Mouse (Mus musculus): ENCODE measurements around the gene Snx1.

Gene Snx1

DNA sequence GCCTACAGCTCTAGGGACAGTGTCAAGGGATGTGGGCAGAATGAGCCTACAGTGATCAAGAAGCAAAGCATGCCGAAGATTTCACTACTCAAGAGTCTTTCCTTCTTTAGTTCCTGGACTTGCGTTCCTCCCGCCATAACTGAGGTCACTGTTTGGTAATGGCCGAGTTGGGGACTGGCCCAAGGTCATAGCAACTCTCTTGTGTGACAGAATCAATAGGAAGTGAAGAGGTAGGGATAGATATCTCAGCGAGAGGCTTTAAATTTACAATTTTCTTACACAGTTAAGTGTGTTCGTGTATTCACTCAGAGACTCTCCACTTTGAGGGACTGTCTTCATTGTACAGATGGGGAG is 783 bp upstream of the Snx1 start:
- DNase-seq (ENCODE audit: low spot score in 2 of 2), result no peak

DNA sequence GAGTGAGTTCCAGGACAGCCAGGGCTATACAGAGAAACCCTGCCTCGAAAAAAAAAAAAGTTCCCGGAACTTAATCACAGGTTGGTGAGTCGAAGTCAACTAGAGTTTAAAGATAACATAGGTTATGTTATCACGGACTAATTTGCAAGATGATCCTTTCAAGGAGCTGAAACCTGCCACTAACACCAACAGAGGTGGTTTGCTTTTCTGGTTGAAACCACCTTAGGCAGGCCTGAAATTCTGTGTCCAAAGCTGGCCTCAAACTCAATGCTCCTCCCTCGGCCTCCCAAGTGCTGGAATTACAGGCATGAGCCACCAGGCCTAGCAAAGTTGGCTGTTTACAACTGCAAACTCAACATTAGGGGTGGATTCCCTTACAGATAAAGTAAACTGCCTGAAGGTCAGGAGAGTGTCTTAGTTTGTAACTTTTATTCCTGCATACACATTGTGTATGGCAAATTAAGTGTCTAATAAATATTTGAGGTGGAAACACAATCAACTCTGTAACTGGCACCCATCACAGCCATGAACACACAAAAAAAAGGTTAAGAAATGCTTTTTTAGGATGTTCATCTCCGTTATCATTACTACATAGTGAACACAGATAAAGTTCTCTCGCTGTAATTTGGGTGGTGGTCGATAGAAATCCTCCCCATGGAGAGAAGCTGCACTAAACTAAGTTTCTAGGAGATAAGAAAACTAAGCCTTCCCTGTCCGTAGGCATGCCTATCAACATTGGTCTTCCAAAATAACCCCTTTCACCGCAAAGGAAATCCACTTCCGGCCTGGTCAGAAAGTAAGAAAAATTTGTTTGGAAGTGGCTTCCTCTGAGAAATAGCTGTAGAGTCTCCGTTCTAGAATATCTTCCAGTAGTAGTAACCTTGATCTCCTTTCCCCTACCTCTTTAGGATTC is 588 bp downstream of the Snx1 start:
- DNase-seq (ENCODE audit: low spot score in 2 of 2), result no peak

DNA sequence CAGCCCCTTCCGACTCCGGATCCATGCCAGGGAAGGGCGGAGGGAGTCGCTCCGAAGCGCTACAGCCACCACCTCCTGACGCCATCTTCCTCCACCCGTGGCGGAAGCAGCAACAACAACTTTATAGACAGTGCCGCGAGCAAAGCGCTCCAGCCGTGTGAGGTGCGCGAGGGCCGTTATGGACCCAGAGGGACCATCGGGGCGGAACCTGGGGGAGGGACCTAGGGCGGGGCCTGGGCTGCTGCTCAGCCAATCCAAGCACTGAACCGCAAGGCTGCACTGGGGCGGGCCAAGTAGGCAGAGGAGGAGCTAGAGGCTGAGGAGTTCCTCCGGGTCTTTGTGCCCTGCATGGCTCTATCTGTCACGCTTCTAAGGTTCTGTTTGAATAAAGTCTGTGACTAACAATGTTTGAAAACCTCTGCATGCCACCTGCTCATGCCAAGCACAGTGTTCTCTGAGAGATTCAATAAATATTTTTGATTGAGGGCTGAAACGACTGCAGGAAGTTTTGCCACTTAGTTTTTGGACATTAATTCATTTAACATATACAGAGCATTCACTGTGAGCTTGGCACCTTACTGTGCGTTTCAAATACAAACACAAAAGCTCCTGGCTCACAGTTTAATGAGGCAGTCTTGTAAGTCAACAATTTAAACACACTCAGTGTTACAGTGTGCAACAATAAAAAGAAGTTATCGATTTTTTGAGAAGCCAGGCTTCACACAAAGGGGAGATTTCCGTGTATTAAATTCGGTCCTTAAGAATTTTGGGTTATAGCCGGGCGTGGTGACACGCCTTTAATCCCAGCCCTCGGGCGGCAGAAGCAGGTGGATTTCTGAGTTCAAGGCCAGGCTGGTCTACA is 1.5 kb downstream of the Snx1 start:
- peak; percentile 95 to 97 for DNase-seq (ENCODE audit: low spot score in 2 of 2)

DNA sequence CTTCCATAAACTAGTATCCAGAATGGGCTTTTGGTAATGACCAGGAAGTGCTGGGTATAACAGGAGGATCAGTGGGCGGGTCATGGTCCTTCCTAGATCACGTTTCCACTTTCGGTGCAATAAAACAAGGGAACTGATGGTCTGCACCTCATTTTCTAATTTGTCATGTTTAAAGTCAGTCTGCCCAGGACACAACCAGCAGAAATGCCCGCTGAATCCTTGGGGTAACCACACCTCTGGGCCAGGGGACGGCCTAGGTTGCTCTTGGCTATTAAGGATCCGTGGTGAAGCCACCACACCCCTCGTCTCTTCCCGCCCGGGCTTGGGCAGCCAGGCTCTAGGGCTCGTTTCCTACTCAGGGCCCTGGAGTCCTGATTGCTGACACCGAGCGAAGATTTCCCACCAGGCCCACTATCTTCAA is 2.3 kb downstream of the Snx1 start:
- DNase-seq (ENCODE audit: low spot score in 2 of 2), result no peak

DNA sequence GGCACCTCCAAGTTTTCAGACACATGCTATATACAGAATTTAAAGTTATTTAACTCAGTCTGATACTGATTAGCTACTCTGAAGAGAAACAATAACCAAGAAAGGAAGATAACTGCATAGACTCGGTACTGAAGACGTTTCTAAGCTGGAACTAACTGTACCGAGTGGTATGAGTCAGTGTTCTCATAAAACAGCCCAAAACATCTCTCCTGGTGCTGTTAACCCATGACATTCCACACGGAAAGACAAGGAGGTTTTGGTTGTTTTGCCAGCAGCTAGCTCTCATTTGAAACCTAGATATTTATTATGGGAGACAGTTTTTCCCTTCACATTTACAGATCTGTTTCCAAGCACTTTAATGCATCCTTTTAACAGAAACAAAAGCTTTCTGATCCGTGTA is 2.7 kb downstream of the Snx1 start:
- DNase-seq (ENCODE audit: low spot score in 2 of 2), result no peak

DNA sequence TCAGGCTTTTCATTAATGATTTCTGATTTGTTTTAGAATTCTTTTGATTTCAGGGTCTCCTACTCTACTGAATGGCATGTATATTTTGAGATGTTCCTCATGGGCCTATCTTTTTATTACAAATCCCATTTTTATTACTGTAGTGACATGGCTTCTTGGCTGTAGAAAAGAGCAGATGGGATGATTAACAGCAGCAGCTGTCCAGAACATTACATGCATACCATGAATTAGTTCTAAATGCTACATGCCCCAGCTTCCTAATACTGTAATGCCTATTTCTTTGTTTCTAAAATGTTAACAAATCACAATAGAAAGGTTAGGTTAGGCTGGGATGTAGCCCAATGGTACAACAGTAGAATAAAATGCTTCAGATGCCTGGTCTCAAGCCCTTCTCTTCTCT is 5.0 kb downstream of the Snx1 start:
- no peak for DNase-seq (ENCODE audit: low spot score in 2 of 2)

DNA sequence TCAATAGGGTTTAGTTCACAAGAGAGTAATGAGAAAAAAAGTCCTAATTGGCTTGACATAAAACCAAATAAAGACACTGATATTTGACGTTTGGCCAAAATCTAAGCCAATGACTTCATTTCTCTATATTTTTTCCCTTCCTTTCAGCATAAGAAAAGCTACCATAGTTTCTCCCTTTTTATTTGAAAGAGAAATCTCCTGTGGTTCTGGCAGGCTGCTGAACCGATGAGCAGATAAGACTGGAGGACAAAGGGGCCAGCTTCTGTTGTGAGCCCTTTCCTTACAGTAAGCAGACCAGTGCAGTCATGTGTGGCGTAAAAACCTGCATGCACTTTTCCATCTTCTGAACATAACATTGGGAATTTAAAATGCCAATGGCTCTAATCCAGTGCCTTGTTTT is 5.4 kb downstream of the Snx1 start:
- no peak for DNase-seq (ENCODE audit: low spot score in 2 of 2)

DNA sequence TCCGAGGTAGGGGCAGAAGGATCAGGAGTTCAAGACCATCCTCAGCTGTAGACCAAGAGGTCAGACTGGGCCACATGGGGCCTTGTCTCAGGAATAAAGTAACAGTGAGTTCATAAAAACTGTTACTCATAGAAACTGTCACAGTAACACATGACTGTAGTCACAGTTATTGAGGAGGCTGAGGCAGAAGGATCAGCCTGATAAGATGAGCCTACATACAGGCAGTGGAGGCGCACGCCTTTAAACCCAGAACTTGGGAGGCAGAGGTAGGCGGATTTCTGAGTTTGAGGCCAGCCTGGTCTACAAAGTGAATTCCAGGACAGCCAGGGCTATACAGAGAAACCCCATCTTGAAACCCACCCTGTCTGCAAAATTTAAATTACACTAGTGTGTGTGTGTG is 6.3 kb downstream of the Snx1 start:
- no peak for DNase-seq (ENCODE audit: low spot score in 2 of 2)

DNA sequence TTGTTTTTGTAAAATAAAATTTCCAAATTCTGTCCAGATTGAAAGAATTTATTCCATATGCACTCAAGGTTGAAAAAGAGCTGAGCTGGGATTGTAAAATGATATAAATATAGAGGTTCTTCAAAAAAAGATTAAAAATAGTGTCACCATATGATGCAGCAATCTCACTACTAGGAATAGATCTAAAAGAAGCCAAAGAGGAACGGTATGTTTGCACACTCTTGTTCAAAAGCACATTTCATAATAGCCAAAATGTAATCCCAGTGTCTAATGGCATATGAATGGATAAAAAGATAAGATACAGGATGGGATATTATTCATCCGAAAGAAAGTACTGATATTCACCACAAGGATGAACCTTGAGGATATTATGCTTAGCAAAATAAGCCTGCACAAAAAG is 6.9 kb downstream of the Snx1 start:
- no peak for DNase-seq (ENCODE audit: low spot score in 2 of 2)

DNA sequence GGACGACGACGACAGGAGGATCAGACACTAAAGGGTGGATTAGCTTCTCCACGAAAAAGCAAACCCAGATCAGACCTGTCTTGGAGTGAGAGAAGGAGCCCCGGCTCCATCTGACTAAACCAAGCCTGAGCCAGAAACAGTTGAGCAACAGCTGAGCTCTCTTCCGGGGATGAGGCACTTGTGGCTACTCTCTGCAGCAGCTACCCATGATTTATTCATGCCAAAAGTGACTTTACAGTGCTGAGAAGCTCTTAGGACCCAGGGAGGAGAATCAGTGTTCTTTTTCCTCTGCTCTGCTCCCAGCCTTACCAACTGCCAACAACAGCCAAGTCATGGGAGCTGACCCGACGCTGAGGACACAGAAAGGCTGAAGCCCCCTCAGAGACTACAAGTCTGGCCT is 9.5 kb downstream of the Snx1 start:
- DNase-seq (ENCODE audit: low spot score in 2 of 2), result no peak

DNA sequence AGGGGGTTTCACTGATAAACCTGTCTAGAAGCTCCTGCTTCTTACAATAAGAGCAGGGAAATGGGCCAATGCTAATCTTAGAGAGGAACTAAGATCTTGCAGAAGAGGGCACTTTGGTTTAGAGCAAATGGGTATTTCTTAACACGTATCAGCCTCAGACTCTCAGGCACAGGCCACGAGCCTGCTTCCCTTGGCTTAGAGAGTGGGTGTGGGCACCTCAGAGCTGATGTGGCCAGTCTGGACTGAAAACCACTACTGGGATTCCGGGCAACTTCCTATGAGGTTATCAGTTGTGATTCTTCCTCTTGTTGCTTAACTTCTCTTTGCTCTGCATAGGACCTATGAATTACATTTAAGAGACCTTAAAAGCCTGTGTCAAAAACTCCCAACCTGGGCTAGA is 12.0 kb downstream of the Snx1 start:
- DNase-seq (ENCODE audit: low spot score in 2 of 2), result no peak

DNA sequence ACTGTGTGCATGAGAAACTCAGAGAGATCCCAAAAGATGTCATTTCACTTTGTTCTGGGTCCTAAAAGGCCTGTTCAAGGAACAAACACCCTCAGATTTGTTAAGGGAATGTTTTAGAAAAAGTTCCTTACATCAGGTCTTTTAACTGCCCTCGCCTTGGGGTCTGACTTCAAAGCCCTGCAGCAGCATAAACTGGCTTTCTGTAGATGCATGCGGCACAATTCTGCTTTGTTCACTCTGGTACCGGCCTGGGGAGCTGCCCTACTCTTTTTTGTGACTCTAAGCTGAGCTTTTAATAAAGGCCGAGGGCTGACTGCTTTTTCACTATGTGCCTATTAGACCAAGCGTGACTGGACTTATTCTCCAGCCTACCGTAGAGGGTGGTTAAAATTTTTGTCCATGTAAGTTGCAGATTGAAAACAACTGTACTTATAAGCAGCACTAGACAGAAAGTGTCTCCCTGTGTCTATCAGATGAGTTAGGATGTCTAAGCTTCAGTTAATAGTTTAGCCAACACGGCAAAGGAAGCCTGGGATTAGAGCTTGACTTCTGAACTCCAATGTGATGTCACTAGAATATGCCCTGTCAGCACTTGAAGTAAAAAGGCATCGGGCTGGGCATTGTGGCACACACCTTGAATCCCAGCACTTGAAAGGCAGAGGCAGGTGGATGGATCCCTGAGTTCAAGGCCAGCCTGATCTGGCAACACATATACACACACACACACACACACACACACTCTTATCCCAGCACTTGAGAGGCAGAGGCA is 15.6 kb downstream of the Snx1 start:
- no peak for DNase-seq (ENCODE audit: low spot score in 2 of 2)

DNA sequence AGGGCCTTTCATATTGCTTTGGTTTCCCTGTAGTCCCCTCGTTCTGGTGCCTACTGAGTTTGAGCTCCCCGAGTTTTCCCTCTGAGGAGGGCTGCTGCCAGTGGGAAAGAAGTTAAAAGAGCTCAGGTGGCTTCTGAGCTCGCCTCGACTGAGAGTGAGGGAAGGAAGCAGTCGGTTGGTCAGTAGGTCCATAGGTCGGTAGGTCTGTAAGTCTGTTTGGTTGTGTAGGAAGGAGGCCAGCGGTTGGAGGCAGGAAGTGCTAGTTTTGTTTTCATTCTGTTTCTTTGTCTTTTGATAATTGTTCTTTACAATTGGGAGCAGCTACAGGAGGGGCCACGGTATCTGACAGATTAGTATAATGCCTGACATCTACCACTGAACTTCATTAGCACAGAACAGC is 16.3 kb downstream of the Snx1 start:
- DNase-seq (ENCODE audit: low spot score in 2 of 2), result no peak

DNA sequence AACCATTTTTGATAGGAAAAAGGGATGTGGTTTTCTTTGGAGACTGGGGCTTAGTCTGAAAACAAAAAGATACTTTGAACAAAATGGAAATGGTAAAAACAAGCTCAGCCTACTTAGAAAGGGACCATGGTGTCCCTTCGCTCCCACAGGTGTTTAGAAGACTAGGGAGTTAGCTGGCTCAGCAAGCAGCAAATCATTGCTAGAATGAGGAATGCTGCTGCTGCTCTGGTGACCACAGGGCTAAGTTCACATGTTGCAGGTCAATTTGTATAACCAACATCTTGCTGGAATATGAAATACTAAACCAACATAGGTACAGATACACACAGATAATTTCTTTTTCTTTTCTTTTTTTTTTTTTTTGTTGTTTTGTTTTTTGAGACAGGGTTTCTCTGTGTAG is 16.8 kb downstream of the Snx1 start:
- DNase-seq (ENCODE audit: low spot score in 2 of 2), result no peak

DNA sequence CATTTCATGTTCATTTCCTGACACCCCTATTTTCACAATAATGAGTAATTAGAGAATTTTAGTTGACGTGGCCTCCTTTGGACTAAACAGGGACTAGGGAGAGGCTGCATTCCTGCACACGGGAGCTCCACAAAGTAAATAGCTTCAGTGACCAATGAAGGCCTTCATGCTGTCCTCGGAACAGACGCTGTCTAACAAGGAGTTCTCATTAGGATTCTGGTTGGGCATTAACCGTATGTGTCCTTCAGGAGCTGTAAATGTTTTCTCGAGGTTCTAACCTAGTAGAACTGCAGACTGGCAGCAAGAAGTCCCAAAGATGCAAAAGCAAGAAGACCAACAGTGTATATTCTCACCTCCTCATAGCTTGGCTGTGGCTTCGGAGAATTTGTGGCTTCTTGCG is 21.2 kb downstream of the Snx1 start:
- DNase-seq (ENCODE audit: low spot score in 2 of 2), result no peak

DNA sequence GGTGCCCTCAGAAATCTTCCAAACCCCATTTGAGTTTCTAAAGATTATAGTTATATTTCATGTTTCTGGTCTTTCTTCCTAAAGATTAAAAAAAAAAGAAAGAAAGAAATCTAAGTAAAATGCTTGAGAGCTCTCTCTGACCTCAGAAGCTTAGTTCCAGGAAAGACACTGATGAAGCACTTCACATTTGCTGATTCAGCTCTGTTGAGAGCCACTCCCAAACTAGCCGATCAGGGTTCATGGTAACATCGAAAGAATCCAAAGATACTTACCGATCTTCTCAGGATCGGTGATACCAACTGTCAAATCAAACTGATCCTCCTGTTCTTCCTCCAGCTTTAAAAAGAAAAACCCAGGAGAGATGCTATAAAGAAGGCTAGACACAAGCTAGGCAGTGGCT is 21.8 kb downstream of the Snx1 start:
- no peak for DNase-seq (ENCODE audit: low spot score in 2 of 2)

DNA sequence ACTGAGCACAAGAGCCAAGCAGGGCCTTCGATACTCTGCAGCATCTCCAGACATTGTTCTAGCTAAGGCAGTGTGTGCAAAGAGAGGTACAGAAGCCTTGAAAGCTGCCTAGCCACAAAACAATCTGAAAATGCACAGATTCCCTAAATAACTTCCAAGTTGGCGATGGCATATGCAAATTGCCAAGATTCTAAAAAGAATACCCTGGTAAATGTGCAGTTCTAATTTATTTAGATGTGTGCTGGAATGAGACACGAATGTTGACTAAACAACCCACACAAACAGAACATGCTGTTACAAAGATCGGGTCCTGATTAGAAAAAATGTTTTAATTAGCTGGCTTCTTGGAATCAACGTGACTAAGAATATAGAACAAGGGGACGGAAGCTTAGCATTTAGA is 23.7 kb downstream of the Snx1 start:
- DNase-seq (ENCODE audit: low spot score in 2 of 2), result no peak

DNA sequence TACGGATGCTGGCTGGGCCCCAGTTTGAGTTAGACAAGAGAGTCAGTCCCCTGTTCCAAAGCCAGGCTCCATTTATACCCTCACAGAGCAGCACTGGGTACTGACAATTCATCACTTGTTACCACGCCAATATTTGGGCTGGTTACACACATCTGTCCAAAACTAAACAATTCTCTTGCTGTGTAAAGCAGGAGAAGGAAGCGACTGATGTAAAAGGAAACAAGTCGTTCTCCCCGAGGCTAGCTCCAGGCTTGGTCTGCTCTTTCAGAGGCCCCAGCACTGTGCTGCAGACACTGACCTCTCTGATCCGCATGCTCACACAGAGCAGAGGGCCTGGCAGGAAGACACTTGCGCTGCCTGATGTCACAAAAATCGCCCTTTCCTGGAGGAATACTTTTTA is 24.8 kb downstream of the Snx1 start:
- no peak for DNase-seq (ENCODE audit: low spot score in 2 of 2)

DNA sequence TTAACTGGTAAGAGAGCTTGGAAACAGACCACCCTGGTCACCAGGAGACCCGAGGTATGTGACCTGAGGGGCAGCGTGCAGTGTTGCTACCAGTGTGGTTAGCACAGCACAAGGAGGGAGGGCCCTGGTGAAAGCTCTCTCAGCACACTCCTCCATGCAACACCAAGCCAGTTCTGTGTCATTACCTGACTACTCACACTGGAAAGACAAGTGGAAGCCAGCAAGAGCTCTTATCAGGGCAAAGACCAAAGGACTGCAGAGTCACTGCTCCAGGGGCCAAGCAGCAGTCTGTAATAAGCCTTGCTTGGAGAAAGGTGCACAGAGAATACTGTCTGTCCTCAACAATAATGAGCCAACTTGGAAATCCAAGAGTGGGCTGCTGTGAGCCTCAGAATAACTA is 33.7 kb downstream of the Snx1 start:
- no peak for DNase-seq (ENCODE audit: low spot score in 2 of 2)

DNA sequence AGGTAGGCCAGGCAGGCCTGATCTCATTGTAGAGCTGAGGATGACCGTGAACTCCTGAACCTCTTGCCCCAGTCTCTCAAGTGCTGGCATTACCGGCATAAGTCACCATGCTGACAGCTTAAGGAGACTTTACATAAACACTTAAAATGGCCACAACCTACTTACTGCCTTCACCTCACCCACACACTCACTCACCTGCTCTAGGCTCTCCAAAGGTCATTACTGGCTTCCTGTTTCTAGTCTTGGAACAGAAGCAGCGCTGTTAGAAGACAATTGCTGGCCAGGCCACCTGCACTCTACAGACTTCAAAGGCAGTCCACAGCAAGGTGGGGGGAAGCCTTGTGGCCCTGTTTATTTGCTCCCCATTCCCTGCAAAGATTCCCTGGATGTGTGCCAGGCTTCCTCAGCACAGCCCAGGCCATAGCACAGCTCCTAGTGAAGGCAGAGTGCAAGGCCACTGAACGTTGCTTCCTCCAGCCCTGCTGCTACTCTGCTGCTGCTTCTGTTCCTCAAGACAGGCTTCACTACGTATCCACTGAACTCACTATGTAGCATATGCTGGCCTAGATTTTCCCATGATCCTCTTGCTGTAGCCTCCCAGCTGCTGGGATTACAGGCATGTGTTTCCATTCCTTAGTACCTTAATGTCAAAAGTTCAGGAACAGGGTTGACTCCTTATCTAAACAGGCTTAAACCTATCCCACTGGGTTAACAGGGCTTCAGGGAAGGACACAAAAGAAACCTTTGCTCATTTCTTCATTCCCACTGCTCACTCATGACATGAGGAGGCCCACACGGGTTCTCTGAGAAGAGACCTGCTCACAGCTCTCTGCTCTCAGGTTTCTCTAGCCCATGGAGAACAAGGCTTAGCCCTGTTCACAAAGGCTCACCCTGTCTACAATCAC is 34.8 kb downstream of the Snx1 start:
- DNase-seq (ENCODE audit: low spot score in 2 of 2), result no peak

DNA sequence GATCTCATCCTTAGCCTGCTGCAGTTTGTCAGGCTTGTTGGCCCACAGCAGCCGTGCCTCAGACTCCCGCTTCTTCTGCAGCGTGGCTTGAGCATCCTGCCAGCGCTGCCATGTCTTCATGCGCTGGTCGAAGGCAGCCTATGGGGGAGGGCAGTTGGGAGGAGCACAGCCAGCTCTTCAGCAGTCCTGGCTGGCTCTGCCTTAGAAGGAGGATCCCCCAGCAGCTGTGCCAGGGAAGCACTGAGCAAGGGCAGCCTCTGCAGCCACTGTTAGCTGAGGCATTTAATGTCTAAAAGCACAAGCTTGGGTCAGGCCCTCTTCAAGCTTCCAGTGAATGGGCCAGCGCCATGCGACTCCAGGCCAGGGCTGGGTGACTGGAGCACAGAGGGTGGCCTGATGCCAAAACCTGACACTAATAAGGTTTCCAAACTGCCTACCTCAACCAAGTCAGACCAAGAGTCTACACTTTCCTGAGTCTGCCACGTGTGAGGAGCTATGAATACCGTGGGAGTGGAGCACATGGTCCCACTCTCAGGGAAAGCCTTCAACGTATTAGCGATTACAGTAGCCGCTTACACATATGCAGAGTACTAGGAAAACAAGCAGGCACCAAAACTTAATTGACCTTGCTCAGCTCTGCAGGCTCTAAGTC is 35.7 kb downstream of the Snx1 start:
- DNase-seq (ENCODE audit: low spot score in 2 of 2), result no peak
